Mouse (Mus musculus) kidney, adult 11 months (tissue): ENCODE data around the gene Nol4l.

Experiments
- DNase-seq: peaks from one replicate; pipeline ENCODE4 v3.0.0; 2022

Gene Nol4l

GRCm38 (mm10) chr2:153542936-153543668 is 13.3 kb upstream of the Nol4l start:
- no peak for DNase-seq

- no peak for DNase-seq
These were observed 9.1 kb upstream of the Nol4l start for GRCm38 (mm10) chr2:153538898-153539297.

GRCm38 (mm10) chr2:153533981-153534380 is 4.2 kb upstream of the Nol4l start:
- DNase-seq = no peak

- DNase-seq = no peak
These were observed 1.2 kb upstream of the Nol4l start for GRCm38 (mm10) chr2:153530948-153531347.

GRCm38 (mm10) chr2:153529365-153529781 is 398 bp downstream of the Nol4l start:
- no peak for DNase-seq

- no peak for DNase-seq
These were observed 1.0 kb downstream of the Nol4l start for GRCm38 (mm10) chr2:153528571-153529364.

- DNase-seq = no peak
These were observed 1.9 kb downstream of the Nol4l start for GRCm38 (mm10) chr2:153527580-153528531.

- no peak for DNase-seq
These were observed 2.8 kb downstream of the Nol4l start for GRCm38 (mm10) chr2:153526850-153527530.

GRCm38 (mm10) chr2:153525906-153526311 is 3.9 kb downstream of the Nol4l start:
- no peak for DNase-seq

- no peak for DNase-seq
These were observed 5.0 kb downstream of the Nol4l start for GRCm38 (mm10) chr2:153524727-153525126.

- DNase-seq = no peak
These were observed 6.1 kb downstream of the Nol4l start for GRCm38 (mm10) chr2:153523656-153524055.

GRCm38 (mm10) chr2:153523143-153523542 is 6.6 kb downstream of the Nol4l start:
- DNase-seq = no peak

GRCm38 (mm10) chr2:153522270-153522669 is 7.5 kb downstream of the Nol4l start:
- DNase-seq = no peak

GRCm38 (mm10) chr2:153520057-153520456 is 9.7 kb downstream of the Nol4l start:
- DNase-seq = no peak

- DNase-seq = peak; percentile 66
These were observed 12.8 kb downstream of the Nol4l start for GRCm38 (mm10) chr2:153516961-153517360.

- no peak for DNase-seq
These were observed 14.2 kb downstream of the Nol4l start for GRCm38 (mm10) chr2:153515582-153515981.

- no peak for DNase-seq
These were observed 15.0 kb downstream of the Nol4l start for GRCm38 (mm10) chr2:153514497-153515380.

- no peak for DNase-seq
These were observed 15.8 kb downstream of the Nol4l start for GRCm38 (mm10) chr2:153513983-153514382.

GRCm38 (mm10) chr2:153512416-153513323 is 17.1 kb downstream of the Nol4l start:
- DNase-seq = no peak

- no peak for DNase-seq
These were observed 18.2 kb downstream of the Nol4l start for GRCm38 (mm10) chr2:153511562-153511961.
